In genomic region chr2:26744341-26744740, GRCm38 (mm10) we compare ENCODE assay signal across 15 mouse cellular contexts.
DNase-seq lines count a peak whose midpoint lies in the region; ATAC-seq lines count a peak whose summit lies in the region.
"Had no signal": no experiment of that assay in that cellular context is flagged by ENCODE, and none has a peak within 500 bp of the region (broad histone marks: within the 10 kb centered on the region; RNA-seq: fewer than 3 reads in every experiment).

No protein-coding gene starts in this region.

- H3K27ac ChIP-seq in intestine, embryonic 15.5 days: no peak overlapping the region
- no peak overlapping the region for H3K27ac ChIP-seq in hindbrain, embryonic 14.5 days
- H3K27ac ChIP-seq: heart, embryonic 10.5 days; limb, embryonic 15.5 days; lung, embryonic 15.5 days; midbrain, embryonic 13.5 days had no signal

- peak; percentile 100 for ATAC-seq in granulocyte monocyte progenitor cell, adult 5-6 weeks (replicated peaks; ENCODE audit: poor library complexity, severe bottlenecking)
- 0 out of 2 replicates have a peak, but pooled peaks have one; percentile 23 for ATAC-seq in neutrophil, adult 5-6 weeks (ENCODE audit: extremely low read depth, insufficient number of reproducible peaks, low FRiP score, poor library complexity, severe bottlenecking)
- ATAC-seq in intestine, embryonic 15.5 days: no peak
- ATAC-seq in hindbrain, embryonic 14.5 days (ENCODE audit: low FRiP score): no peak
- ATAC-seq: midbrain, embryonic 13.5 days had no signal

- H3K4me2 ChIP-seq in intestine, embryonic 15.5 days (replicated peaks): no peak overlapping the region
- H3K4me2 ChIP-seq in hindbrain, embryonic 14.5 days (replicated peaks): no peak overlapping the region
- H3K4me2 ChIP-seq: limb, embryonic 15.5 days; lung, embryonic 15.5 days; midbrain, embryonic 13.5 days had no signal

- no peak overlapping the region for H3K9ac ChIP-seq in intestine, embryonic 15.5 days
- no peak overlapping the region for H3K9ac ChIP-seq in hindbrain, embryonic 14.5 days
- H3K9ac ChIP-seq: limb, embryonic 15.5 days; lung, embryonic 15.5 days; midbrain, embryonic 13.5 days had no signal

- H3K4me1 ChIP-seq in intestine, embryonic 15.5 days (replicated peaks): no peaks in the 10 kb centered on the region
- no peaks in the 10 kb centered on the region for H3K4me1 ChIP-seq in hindbrain, embryonic 14.5 days (replicated peaks; ENCODE audit: control insufficient read depth, insufficient read depth, low read length)
- H3K4me1 ChIP-seq: heart, embryonic 10.5 days; limb, embryonic 15.5 days; lung, embryonic 15.5 days; midbrain, embryonic 13.5 days had no signal

- H3K9me3 ChIP-seq in intestine, embryonic 15.5 days: no peaks in the 10 kb centered on the region
- no peaks in the 10 kb centered on the region for H3K9me3 ChIP-seq in hindbrain, embryonic 14.5 days (ENCODE audit: control insufficient read depth, low read length)
- H3K9me3 ChIP-seq: heart, embryonic 10.5 days; limb, embryonic 15.5 days; lung, embryonic 15.5 days; midbrain, embryonic 13.5 days had no signal

- H3K4me3 ChIP-seq in intestine, embryonic 15.5 days (replicated peaks): no peak overlapping the region
- H3K4me3 ChIP-seq in hindbrain, embryonic 14.5 days (replicated peaks; ENCODE audit: low read length): no peak overlapping the region
- H3K4me3 ChIP-seq: heart, embryonic 10.5 days; limb, embryonic 15.5 days; lung, embryonic 15.5 days; midbrain, embryonic 13.5 days had no signal

- peak; percentile 2 for DNase-seq in kidney, adult 9 months
- no peak for DNase-seq in kidney, postnatal 14 days
- DNase-seq in CD8-positive naive resting alpha-beta T cell, adult 2 months (ENCODE audit: low read depth in 2 of 2, low spot score in 2 of 2): peak; percentile 10 to 20
- no peak for DNase-seq in hindbrain, embryonic 14.5 days (ENCODE audit: low spot score)
- DNase-seq: adrenal gland, adult 2 months; cerebellum, postnatal 10 days; kidney, adult 11 months; right cerebral cortex, adult 18-20 months had no signal

- no peaks in the 10 kb centered on the region for H3K36me3 ChIP-seq in intestine, embryonic 15.5 days
- no peaks in the 10 kb centered on the region for H3K36me3 ChIP-seq in hindbrain, embryonic 14.5 days (replicated peaks; ENCODE audit: control insufficient read depth, insufficient read depth)
- H3K36me3 ChIP-seq: heart, embryonic 10.5 days; limb, embryonic 15.5 days; lung, embryonic 15.5 days; midbrain, embryonic 13.5 days had no signal

- no peaks in the 10 kb centered on the region for H3K27me3 ChIP-seq in intestine, embryonic 15.5 days (replicated peaks)
- no peaks in the 10 kb centered on the region for H3K27me3 ChIP-seq in hindbrain, embryonic 14.5 days (ENCODE audit: control insufficient read depth, insufficient read depth, low read length)
- H3K27me3 ChIP-seq: limb, embryonic 15.5 days; lung, embryonic 15.5 days; midbrain, embryonic 13.5 days had no signal

- whole genome bisulfite sequencing in intestine, embryonic 15.5 days: 71% methylated on average over 1 of the region's 1 CpGs
- WGBS in hindbrain, embryonic 14.5 days: 70% methylated on average over 1 of the region's 1 CpGs

Comparison
In these comparisons a context has a peak if more than half of its experiments do, and no peak if none do; other contexts are left out.
1. DNase-seq: peak in kidney, adult 9 months (single experiment) and CD8-positive naive resting alpha-beta T cell, adult 2 months (2 of 2); none in kidney, postnatal 14 days (single experiment) and hindbrain, embryonic 14.5 days (single experiment).
2. ATAC-seq: peak in granulocyte monocyte progenitor cell, adult 5-6 weeks (single experiment) and neutrophil, adult 5-6 weeks (single experiment); none in intestine, embryonic 15.5 days (single experiment) and hindbrain, embryonic 14.5 days (single experiment).